Mouse (Mus musculus): Measurements from ENCODE around the gene Mgst3. TPM values are rescaled to one million over a fixed set of nuclear protein-coding genes. Genes with fewer than 3 reads are reported as not detected.
A peak's percentile ranks its signal among the peaks of the same experiment; 100 is the strongest.

The Mgst3 gene
- total and polyA plus RNA-seq, 2 experiments from 2014 or later, result 306 to 566 TPM

DNA sequence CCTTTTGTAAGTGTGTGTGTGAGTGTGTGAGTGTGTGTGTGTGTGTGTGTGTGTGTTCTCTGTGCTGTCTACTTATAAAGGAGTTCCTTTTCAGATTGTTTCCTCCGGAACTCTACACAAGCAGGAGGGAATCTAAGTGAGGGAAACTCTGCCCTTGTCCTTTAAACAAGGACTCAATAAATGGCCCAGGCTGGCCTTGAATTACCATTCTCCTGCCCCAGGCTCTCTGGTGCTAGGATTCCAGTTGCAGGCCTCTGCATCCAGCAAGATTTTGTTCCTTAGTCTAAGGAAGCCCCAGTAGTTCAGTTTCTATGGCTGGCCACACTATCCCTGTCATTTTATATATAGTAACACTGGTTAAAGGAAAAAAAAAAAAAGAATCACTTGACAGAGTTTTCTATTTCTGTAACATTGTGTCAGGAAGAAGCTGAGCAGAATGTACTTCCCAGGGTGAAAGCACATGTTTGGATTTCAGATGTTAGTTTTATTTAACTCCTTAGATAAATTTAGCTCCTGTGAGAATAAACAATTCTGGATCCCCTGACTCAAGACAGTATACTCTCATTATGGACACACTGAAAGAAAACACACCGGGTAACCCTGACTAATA is 1.5 kb downstream of the Mgst3 start:
- 20% methylated on average over 2 of the region's 2 CpGs for WGBS
- DNase-seq (ENCODE audit: low spot score) (peak; percentile 77), ATAC-seq (ENCODE audit: insufficient read depth, low read depth) (peak; percentile 35; the same call in 1 of the 2 replicates)
- TF ChIP-seq CTCF (IDR thresholded peaks at IDR 0.05; ENCODE audit: low read depth), result no peak
- no peak for TF ChIP-seq EP300 (IDR thresholded peaks at IDR 0.05; ENCODE audit: low read depth)
- Histone ChIP-seq H3K9ac (replicated peaks; ENCODE audit: low read depth, low read length) (peak overlapping the region; percentile 76), H3K27me3 (ENCODE audit: control insufficient read depth, insufficient read depth, low read length) (no peaks in the 10 kb centered on the region), H3K36me3 (replicated peaks; ENCODE audit: control insufficient read depth, insufficient read depth, low read length) (no peaks in the 10 kb centered on the region), H3K4me3 (ENCODE audit: low read depth, low read length) (peak overlapping the region; percentile 91), H3K4me2 (ENCODE audit: low read depth, low read length) (peak overlapping the region; percentile 96), H3K9me3 (replicated peaks; ENCODE audit: control insufficient read depth, low read length) (no peaks in the 10 kb centered on the region), H3K4me1 (ENCODE audit: control insufficient read depth, insufficient read depth) (peaks cover 13% of the 10 kb centered on the region), H3K27ac (ENCODE audit: low read depth) (peak overlapping the region; percentile 94)

DNA sequence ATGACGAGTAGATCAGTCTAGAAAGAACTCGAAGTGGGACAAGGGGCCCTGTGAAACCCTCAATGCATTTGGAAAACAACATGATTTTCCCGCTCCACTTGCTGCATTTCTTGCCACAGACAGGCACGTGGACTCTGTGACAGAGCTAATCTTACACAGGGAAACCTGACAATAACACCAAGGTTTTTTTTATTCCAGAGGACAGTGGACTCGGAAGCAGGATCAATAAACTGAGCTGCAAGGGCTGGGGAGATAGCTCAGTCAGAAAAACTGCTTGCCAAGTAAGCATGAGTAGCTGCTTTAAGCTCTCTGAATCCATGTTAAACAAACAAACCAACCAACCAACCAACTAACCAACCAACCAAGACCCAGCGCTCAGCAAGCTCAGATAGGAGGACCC is 2.4 kb downstream of the Mgst3 start:
- no peak overlapping the region for H3K9ac ChIP-seq (replicated peaks; ENCODE audit: low read depth, low read length)

DNA sequence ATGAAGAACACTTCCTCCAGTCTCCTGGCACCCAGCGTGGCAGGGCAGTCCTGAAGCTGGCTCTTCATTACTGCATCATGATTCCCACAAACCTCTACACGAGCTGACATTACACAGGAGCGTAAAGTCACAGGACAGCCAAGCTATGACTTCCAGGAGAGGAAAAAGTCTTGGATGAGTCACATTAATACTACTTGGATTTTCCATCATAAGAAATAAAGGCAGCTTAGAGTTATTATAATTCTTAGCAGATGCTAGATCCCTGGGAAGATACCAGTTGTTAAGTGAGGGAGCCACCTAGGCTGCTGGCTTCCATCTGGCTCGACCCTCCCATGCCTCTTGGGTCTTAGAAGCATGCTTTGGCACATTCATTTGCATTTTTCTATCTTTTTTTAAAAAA is 3.3 kb downstream of the Mgst3 start:
- Histone ChIP-seq H3K4me1 (ENCODE audit: control insufficient read depth, insufficient read depth) (peaks cover 19% of the 10 kb centered on the region), H3K9me3 (replicated peaks; ENCODE audit: control insufficient read depth, low read length) (no peaks in the 10 kb centered on the region), H3K9ac (replicated peaks; ENCODE audit: low read depth, low read length) (no peak overlapping the region), H3K4me3 (ENCODE audit: low read depth, low read length) (no peak overlapping the region), H3K27me3 (ENCODE audit: control insufficient read depth, insufficient read depth, low read length) (no peaks in the 10 kb centered on the region), H3K36me3 (replicated peaks; ENCODE audit: control insufficient read depth, insufficient read depth, low read length) (no peaks in the 10 kb centered on the region), H3K27ac (ENCODE audit: low read depth) (no peak overlapping the region), H3K4me2 (ENCODE audit: low read depth, low read length) (no peak overlapping the region)
- TF ChIP-seq CTCF (IDR thresholded peaks at IDR 0.05; ENCODE audit: low read depth), result no peak
- no peak for TF ChIP-seq EP300 (IDR thresholded peaks at IDR 0.05; ENCODE audit: low read depth)
- WGBS, result 68% methylated on average over 4 of the region's 4 CpGs
- DNase-seq (ENCODE audit: low spot score) (no peak), ATAC-seq (ENCODE audit: insufficient read depth, low read depth) (no peak)

More for the DNA sequence above, 2.4 kb downstream of the Mgst3 start:
- no peaks in the 10 kb centered on the region for H3K9me3 ChIP-seq (replicated peaks; ENCODE audit: control insufficient read depth, low read length)
- no peak overlapping the region for H3K4me3 ChIP-seq (ENCODE audit: low read depth, low read length)
- H3K36me3 ChIP-seq (replicated peaks; ENCODE audit: control insufficient read depth, insufficient read depth, low read length), result no peaks in the 10 kb centered on the region
- DNase-seq (ENCODE audit: low spot score) (no peak), ATAC-seq (ENCODE audit: insufficient read depth, low read depth) (no peak)
- TF ChIP-seq CTCF (IDR thresholded peaks at IDR 0.05; ENCODE audit: low read depth), result no peak
- TF ChIP-seq EP300 (IDR thresholded peaks at IDR 0.05; ENCODE audit: low read depth), result no peak
- H3K27ac ChIP-seq (ENCODE audit: low read depth), result peak overlapping the region; percentile 5; the same call in 1 of the 2 replicates
- 76% methylated on average over 6 of the region's 6 CpGs for WGBS
- H3K27me3 ChIP-seq (ENCODE audit: control insufficient read depth, insufficient read depth, low read length), result no peaks in the 10 kb centered on the region
- peaks cover 15% of the 10 kb centered on the region for H3K4me1 ChIP-seq (ENCODE audit: control insufficient read depth, insufficient read depth)
- H3K4me2 ChIP-seq (ENCODE audit: low read depth, low read length), result no peak overlapping the region

DNA sequence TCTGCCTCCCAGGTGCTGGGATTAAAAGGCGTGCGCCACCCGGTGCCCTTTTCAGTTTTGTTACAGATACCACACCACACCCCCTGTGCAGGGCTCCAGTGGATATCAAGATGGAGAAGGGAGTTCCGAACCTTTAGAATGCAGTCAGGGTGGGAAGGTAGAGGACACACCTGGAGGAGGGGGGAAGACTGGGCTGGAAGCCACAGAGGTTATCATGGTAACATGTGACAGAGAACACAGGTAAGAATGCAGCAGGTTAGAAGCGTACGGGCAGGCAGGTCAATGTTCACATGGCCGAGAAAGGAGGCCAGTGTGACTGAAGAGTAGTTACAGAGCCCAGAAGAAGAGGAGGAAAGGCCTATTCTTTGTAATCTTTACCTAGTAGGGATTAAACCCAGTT is 4.1 kb downstream of the Mgst3 start:
- Histone ChIP-seq H3K27me3 (ENCODE audit: control insufficient read depth, insufficient read depth, low read length) (no peaks in the 10 kb centered on the region), H3K4me2 (ENCODE audit: low read depth, low read length) (no peak overlapping the region), H3K36me3 (replicated peaks; ENCODE audit: control insufficient read depth, insufficient read depth, low read length) (no peaks in the 10 kb centered on the region), H3K4me1 (ENCODE audit: control insufficient read depth, insufficient read depth) (peaks cover 24% of the 10 kb centered on the region), H3K27ac (ENCODE audit: low read depth) (no peak overlapping the region), H3K9ac (replicated peaks; ENCODE audit: low read depth, low read length) (no peak overlapping the region), H3K9me3 (replicated peaks; ENCODE audit: control insufficient read depth, low read length) (no peaks in the 10 kb centered on the region), H3K4me3 (ENCODE audit: low read depth, low read length) (no peak overlapping the region)
- 92% methylated on average over 7 of the region's 7 CpGs for WGBS
- no peak for TF ChIP-seq EP300 (IDR thresholded peaks at IDR 0.05; ENCODE audit: low read depth)
- ATAC-seq (ENCODE audit: insufficient read depth, low read depth) (no peak), DNase-seq (ENCODE audit: low spot score) (no peak)

DNA sequence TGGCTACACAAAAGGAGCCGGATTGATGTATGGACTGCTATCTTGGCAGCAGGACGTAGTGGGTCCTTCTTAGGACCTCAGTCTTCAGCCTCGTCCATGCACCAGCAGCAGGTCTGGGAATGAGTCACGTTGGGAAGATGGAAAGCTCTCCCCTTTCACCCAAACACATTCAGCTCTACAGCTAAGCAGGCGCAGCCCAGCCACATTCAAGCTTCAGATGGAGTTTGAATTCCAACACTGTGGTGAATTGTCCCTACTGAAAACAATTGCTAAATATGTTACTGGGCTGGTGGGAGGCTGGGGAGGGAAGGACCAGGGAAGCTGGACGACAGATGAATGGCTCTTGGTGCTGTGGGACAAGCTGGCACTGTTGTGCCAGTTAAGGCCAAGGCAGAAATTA is 5.1 kb downstream of the Mgst3 start:
- WGBS, result 69% methylated on average over 6 of the region's 6 CpGs
- no peak for ATAC-seq (ENCODE audit: insufficient read depth, low read depth)
- no peaks in the 10 kb centered on the region for H3K9me3 ChIP-seq (replicated peaks; ENCODE audit: control insufficient read depth, low read length)
- H3K4me2 ChIP-seq (ENCODE audit: low read depth, low read length), result no peak overlapping the region
- no peak for DNase-seq (ENCODE audit: low spot score)
- H3K9ac ChIP-seq (replicated peaks; ENCODE audit: low read depth, low read length), result no peak overlapping the region
- H3K36me3 ChIP-seq (replicated peaks; ENCODE audit: control insufficient read depth, insufficient read depth, low read length), result no peaks in the 10 kb centered on the region
- H3K27me3 ChIP-seq (ENCODE audit: control insufficient read depth, insufficient read depth, low read length), result no peaks in the 10 kb centered on the region
- no peak for TF ChIP-seq CTCF (IDR thresholded peaks at IDR 0.05; ENCODE audit: low read depth)
- no peak for TF ChIP-seq EP300 (IDR thresholded peaks at IDR 0.05; ENCODE audit: low read depth)
- H3K4me3 ChIP-seq (ENCODE audit: low read depth, low read length), result no peak overlapping the region
- H3K27ac ChIP-seq (ENCODE audit: low read depth), result no peak overlapping the region
- H3K4me1 ChIP-seq (ENCODE audit: control insufficient read depth, insufficient read depth), result peaks cover 24% of the 10 kb centered on the region

DNA sequence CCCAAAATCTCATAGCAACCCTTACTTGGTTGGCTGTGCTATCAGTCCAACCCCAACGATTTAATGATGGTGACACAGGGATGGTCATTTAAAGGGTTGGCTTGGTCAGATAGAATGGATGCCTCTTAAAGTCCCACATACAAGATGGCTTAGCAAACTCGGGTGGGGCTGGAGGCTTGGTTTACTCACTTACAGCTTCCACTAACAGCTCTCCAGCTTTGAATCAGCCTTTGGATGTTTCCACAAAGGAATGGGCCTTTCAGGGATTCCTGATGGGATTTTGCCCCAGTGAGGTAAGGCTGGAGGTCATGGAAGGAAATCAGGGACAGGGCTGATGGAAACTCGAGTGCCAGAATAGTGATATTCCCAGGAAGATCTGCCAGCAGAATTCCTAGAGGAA is 5.8 kb downstream of the Mgst3 start:
- 71% methylated on average over 3 of the region's 3 CpGs for WGBS
- no peaks in the 10 kb centered on the region for H3K36me3 ChIP-seq (replicated peaks; ENCODE audit: control insufficient read depth, insufficient read depth, low read length)

More for the DNA sequence above, 5.8 kb downstream of the Mgst3 start:
- no peak for TF ChIP-seq CTCF (IDR thresholded peaks at IDR 0.05; ENCODE audit: low read depth)
- TF ChIP-seq EP300 (IDR thresholded peaks at IDR 0.05; ENCODE audit: low read depth), result no peak
- no peak for DNase-seq (ENCODE audit: low spot score)
- Histone ChIP-seq H3K4me2 (ENCODE audit: low read depth, low read length) (no peak overlapping the region), H3K27ac (ENCODE audit: low read depth) (no peak overlapping the region), H3K27me3 (ENCODE audit: control insufficient read depth, insufficient read depth, low read length) (no peaks in the 10 kb centered on the region), H3K9me3 (replicated peaks; ENCODE audit: control insufficient read depth, low read length) (no peaks in the 10 kb centered on the region), H3K4me3 (ENCODE audit: low read depth, low read length) (no peak overlapping the region), H3K4me1 (ENCODE audit: control insufficient read depth, insufficient read depth) (peaks cover 20% of the 10 kb centered on the region), H3K9ac (replicated peaks; ENCODE audit: low read depth, low read length) (no peak overlapping the region)
- ATAC-seq (ENCODE audit: insufficient read depth, low read depth), result no peak

All from heart, postnatal 0 days (tissue).